Mouse (Mus musculus) limb, embryonic 15.5 days (tissue): ENCODE measurements at regions not wholly inside any gene's neighbourhood (a gene's known extent, or its start where the extent isn't known, plus 50 kb on each side); places are given as distances from the start of the nearest gene placed in this dataset.

Source experiments
- ATAC-seq: fragments of 200-750 bp; cut with Nextera tagmentation; 2 replicates; pipeline ENCODE4 v1.8.0; 2017; ENCODE audit warnings: low read depth, moderate TSS enrichment; ENCODE audit not compliant: insufficient number of reproducible peaks, low FRiP score, low TSS enrichment
- H3K27ac ChIP-seq: fragments of 300-500 bp; sonication (generic); 2 replicates; pipeline ENCODE4 v1.5.1; 2015; ENCODE audit warnings: moderate library complexity, mild to moderate bottlenecking, inconsistent platforms
- H3K27me3 ChIP-seq: fragments of 300-500 bp; sonication (generic); 2 replicates; pipeline ENCODE4 v1.6.1; 2015; ENCODE audit warnings: inconsistent platforms
- H3K36me3 ChIP-seq: fragments of 300-500 bp; sonication (generic); 2 replicates; pipeline ENCODE4 v1.6.1; 2015; ENCODE audit warnings: inconsistent platforms
- H3K4me1 ChIP-seq: fragments of 300-500 bp; sonication (generic); 2 replicates; pipeline ENCODE4 v1.6.1; 2015; ENCODE audit warnings: inconsistent platforms
- H3K4me2 ChIP-seq: fragments of 300-500 bp; sonication (generic); 2 replicates; pipeline ENCODE4 v1.6.1; 2015; ENCODE audit warnings: mild to moderate bottlenecking, inconsistent platforms
- H3K4me3 ChIP-seq: fragments of 300-500 bp; sonication (generic); 2 replicates; pipeline ENCODE4 v1.5.1; 2015; ENCODE audit warnings: mild to moderate bottlenecking, inconsistent platforms
- H3K9ac ChIP-seq: fragments of 300-500 bp; sonication (generic); 2 replicates; pipeline ENCODE4 v1.6.1; 2015; ENCODE audit warnings: inconsistent platforms
- H3K9me3 ChIP-seq: fragments of 300-500 bp; sonication (generic); 2 replicates; pipeline ENCODE4 v1.6.1; 2016; ENCODE audit warnings: inconsistent platforms
- WGBS: fragments of 180-500 bp; shearing (Covaris S2); methylation state at CpG from one replicate; pipeline ENCODE4 v1.1.7; 2015; 5-methylcytosine and 5-hydroxymethylcytosine counted together

DNA sequence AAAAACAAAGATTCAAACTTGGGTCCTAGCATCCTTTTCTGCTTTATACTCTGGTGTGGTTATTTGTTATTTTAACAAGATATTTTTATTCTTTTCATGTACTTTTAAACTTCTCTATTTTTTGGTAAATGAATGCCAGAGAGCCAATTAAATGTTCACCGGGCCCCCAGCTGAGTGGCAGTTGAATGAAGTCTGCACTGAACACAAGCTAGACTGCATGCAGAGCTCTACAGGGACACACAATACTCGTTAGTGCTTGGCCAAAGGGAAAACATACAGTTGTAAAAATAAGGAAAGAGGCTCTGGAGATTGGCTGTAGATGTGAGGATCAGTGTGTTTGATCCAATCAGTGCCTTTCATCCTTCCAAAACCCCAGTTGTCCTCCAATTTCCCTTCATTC, 76.1 kb upstream of the C1qtnf7 start:
- no peak overlapping the region for H3K4me2 ChIP-seq
- no peaks in the 10 kb centered on the region for H3K27me3 ChIP-seq
- H3K36me3 ChIP-seq = no peaks in the 10 kb centered on the region
- no peaks in the 10 kb centered on the region for H3K9me3 ChIP-seq
- H3K27ac ChIP-seq = no peak overlapping the region
- no peaks in the 10 kb centered on the region for H3K4me1 ChIP-seq
- H3K4me3 ChIP-seq = no peak overlapping the region
- ATAC-seq = no peak
- no peak overlapping the region for H3K9ac ChIP-seq
- 28% methylated on average over 2 of the region's 2 CpGs for WGBS

DNA sequence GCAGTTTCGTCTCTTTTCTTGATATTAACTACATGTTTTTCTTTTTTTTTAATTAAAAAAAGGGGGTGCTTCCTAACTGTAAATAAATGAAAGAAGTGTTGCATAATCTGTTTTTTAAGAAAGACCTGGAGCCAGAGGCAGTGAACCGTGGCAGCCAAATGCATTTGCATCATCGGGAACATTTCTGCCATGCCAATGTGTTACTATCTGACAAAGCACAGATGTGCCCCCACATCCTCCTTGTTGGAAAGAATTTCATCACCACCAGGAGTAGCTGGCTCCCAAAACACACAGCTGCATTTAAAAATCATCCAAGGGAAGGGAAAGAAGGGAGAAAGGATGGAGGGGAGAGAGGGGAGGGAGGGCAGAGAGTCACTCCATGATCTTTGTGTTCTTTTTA, 74.0 kb upstream of the C1qtnf7 start:
- WGBS = 50% methylated on average over 3 of the region's 3 CpGs
- no peak for ATAC-seq
- H3K4me1 ChIP-seq = no peaks in the 10 kb centered on the region
- H3K27ac ChIP-seq = no peak overlapping the region
- no peak overlapping the region for H3K4me2 ChIP-seq
- no peaks in the 10 kb centered on the region for H3K9me3 ChIP-seq
- no peaks in the 10 kb centered on the region for H3K36me3 ChIP-seq
- no peak overlapping the region for H3K4me3 ChIP-seq
- no peaks in the 10 kb centered on the region for H3K27me3 ChIP-seq
- H3K9ac ChIP-seq = no peak overlapping the region

DNA sequence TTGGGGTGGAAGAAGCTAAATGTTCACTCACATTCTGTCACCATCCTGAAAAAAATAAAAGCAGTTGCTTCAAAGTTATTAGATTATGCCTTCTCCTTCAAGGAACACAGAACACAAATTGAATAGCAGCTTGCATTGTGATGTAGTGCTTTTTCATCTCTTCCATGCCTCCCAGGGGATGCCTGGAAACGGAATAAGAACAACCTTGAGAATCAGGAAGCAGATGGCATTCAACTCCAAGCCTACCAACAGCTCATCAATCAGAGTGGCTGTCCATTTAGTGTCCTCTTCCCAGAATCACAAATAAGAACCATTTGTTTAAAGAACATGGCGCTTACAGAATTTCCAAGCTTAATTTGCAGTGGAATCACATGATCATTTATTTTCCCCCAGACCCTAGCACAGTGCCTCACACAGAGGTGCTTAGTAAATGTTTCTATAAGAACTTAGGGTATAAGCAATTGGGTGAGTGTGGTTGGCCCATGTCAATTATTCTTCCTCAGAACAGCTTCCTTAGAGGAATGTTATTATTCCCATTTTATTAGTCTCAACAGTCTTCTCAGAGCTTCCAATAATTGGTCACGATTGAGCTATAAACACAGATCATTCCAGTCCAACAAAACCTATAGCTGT, 70.6 kb upstream of the C1qtnf7 start:
- no peak overlapping the region for H3K27ac ChIP-seq
- H3K9ac ChIP-seq = no peak overlapping the region
- H3K4me3 ChIP-seq = no peak overlapping the region
- no peak overlapping the region for H3K4me2 ChIP-seq
- H3K36me3 ChIP-seq = no peaks in the 10 kb centered on the region
- ATAC-seq = no peak
- H3K9me3 ChIP-seq = no peaks in the 10 kb centered on the region; the same call in 1 of the 2 replicates
- H3K27me3 ChIP-seq = no peaks in the 10 kb centered on the region
- WGBS = 38% methylated on average over 3 of the region's 3 CpGs
- no peaks in the 10 kb centered on the region for H3K4me1 ChIP-seq

DNA sequence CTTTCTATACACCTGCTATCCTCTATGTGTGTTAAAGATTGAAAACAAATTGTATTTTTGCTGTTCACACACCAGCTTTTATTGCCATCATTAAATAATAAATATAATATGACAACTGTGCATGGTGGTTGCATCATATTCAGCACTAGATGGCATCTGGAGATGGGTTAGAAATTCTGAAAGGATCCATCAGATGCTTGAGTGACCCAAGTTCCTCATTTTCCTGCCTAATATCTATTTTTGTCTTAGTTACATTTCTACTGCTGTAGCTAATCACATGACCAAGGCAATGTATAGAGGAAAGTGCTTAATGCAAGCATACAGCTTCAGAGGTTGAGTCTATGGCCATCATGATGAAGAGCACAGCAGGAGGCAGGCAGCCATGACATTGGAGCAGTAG, 69.7 kb upstream of the C1qtnf7 start:
- H3K9ac ChIP-seq = no peak overlapping the region
- no peaks in the 10 kb centered on the region for H3K4me1 ChIP-seq

DNA sequence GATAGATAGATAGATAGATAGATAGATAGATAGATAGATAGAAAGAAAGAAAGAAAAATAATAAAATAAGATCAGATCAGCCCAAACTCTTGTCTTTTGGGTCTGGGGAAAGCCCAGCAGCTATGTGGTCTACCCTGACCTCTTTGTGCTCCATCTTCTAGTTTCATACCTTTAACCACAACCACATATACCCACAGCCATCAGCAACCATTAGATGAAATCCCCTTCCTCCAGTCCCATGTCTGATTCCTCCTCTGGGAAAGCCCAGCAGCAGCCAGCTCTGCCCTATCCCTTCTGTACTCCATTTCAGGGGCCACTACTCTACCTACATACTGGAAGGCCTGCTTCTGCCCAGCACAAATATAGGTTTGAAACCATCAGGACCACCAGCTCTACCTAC, 69.0 kb upstream of the C1qtnf7 start:
- Histone ChIP-seq H3K9ac (no peak overlapping the region), H3K4me3 (no peak overlapping the region), H3K4me2 (no peak overlapping the region), H3K9me3 (no peaks in the 10 kb centered on the region; the same call in 1 of the 2 replicates), H3K36me3 (no peaks in the 10 kb centered on the region), H3K4me1 (no peaks in the 10 kb centered on the region), H3K27me3 (no peaks in the 10 kb centered on the region), H3K27ac (no peak overlapping the region)
- no peak for ATAC-seq

More for the DNA sequence above, 69.7 kb upstream of the C1qtnf7 start:
- Histone ChIP-seq H3K27ac (no peak overlapping the region), H3K36me3 (no peaks in the 10 kb centered on the region), H3K4me3 (no peak overlapping the region), H3K9me3 (no peaks in the 10 kb centered on the region; the same call in 1 of the 2 replicates), H3K4me2 (no peak overlapping the region), H3K27me3 (no peaks in the 10 kb centered on the region)
- ATAC-seq = no peak

DNA sequence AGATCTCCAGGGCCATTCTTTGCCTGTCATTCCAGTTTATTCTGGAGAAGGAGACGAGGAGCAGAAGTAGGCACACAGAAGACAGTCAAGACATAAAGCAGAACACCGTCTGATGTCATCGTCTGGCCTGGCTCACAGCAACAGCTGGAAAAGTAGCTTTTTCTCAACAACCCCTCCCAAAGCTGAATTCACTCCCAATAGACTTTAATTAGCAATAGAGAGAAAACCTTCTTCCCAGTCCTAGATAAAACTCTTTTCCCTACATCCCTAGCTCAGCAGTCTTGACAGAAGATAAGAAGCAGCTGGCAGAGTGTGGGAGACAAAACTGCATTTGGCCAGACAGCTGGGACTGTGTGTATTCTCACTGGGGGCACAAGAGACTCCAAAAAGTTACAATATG, 59.3 kb upstream of the C1qtnf7 start:
- WGBS = 38% methylated on average over 3 of the region's 3 CpGs

DNA sequence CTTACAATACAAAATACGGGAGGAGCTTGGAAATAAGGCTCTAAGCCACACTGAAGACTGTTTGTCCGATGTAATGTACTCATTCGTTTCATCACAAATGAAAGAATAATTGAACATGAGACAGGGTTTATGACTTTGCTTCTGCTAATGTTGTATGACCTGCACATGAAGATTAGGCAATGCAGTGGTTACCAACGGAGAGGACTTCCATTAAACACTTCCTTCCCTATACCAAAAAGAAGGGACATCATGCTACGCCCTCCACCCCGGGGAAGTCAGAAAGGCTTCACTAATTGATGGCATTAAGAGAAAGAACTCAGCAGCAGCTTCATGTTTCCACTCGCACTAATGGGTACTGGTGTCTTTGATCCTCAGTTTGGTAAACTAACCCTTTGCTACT, 57.6 kb upstream of the C1qtnf7 start:
- Histone ChIP-seq H3K9ac (no peak overlapping the region), H3K4me3 (no peak overlapping the region), H3K4me1 (no peaks in the 10 kb centered on the region), H3K4me2 (no peak overlapping the region), H3K9me3 (no peaks in the 10 kb centered on the region), H3K27ac (no peak overlapping the region), H3K27me3 (no peaks in the 10 kb centered on the region), H3K36me3 (no peaks in the 10 kb centered on the region)
- ATAC-seq = no peak
- WGBS = 67% methylated on average over 7 of the region's 7 CpGs

More for the DNA sequence above, 59.3 kb upstream of the C1qtnf7 start:
- Histone ChIP-seq H3K4me1 (no peaks in the 10 kb centered on the region), H3K9me3 (no peaks in the 10 kb centered on the region), H3K9ac (no peak overlapping the region), H3K27me3 (no peaks in the 10 kb centered on the region), H3K27ac (no peak overlapping the region), H3K36me3 (no peaks in the 10 kb centered on the region), H3K4me3 (no peak overlapping the region), H3K4me2 (no peak overlapping the region)
- ATAC-seq = no peak

DNA sequence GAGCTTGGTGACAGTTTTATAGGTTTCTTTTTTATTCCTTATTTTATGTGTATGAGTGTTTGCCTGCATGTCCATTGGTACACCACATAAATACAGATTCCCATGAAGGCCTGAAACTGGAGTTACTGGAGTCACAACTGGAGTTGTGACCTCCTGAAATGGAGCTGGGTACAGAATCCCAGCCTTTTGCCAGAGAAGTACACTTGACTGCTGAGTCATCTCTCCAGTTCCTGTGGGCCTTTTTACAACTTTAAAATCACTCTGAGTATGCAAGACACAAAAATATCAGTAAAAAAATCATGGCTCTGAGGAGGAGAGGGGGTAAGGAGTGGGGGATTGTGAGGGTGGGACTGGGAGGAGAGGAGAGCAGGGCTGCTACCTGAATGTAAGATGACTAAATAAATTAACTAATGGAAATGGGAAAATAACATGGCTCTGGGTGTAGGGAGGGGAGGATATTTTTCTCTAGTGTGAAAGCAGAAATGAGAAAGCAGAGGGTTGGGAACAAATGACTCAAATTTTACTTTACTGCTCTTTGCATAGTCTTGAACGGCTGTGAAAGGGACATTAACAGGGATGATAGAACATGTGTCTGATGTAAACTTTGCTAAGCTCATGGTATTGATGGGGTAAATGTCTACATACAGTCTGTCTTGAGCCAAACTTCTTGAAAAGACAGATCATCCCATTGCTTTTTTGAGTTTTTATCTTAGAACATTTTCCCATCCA, 53.2 kb upstream of the C1qtnf7 start:
- Histone ChIP-seq H3K4me3 (no peak overlapping the region), H3K27me3 (no peaks in the 10 kb centered on the region)

More for the DNA sequence above, 53.2 kb upstream of the C1qtnf7 start:
- Histone ChIP-seq H3K27ac (no peak overlapping the region), H3K36me3 (no peaks in the 10 kb centered on the region), H3K9ac (no peak overlapping the region), H3K9me3 (no peaks in the 10 kb centered on the region), H3K4me1 (no peaks in the 10 kb centered on the region), H3K4me2 (no peak overlapping the region)
- WGBS = 70% methylated on average over 1 of the region's 1 CpGs
- ATAC-seq = no peak
